Mouse (Mus musculus): ENCODE measurements around the gene Chst2. TPM values are rescaled to one million over a fixed set of nuclear protein-coding genes. Genes with fewer than 3 reads are reported as not detected.

The Chst2 gene
- polyA plus RNA-seq (2015; fragmentation: Nextera tagmentation; extraction: Ambion mirVana), result 8.9 and 9.5 TPM in 2 replicates

- peak; percentile 94 for ATAC-seq (ENCODE audit: low read depth)
- Histone ChIP-seq H3K4me3 (peak within 1 kb of the TSS; percentile 85), H3K9ac (peak within 1 kb of the TSS; percentile 89), H3K36me3 (peaks cover 4% of the 10 kb centered on the region; the same call in 1 of the 2 replicates), H3K9me3 (no peaks in the 10 kb centered on the region), H3K27ac (replicated peaks) (peak within 1 kb of the TSS; percentile 87), H3K4me1 (replicated peaks) (peaks cover 24% of the 10 kb centered on the region), H3K27me3 (peaks cover 20% of the 10 kb centered on the region), H3K4me2 (peak within 1 kb of the TSS; percentile 97)
- under 1% methylated on average over 93 of the region's 102 CpGs for WGBS
Observed at GRCm38 (mm10) chr9:95406571-95407561, at the start of gene Chst2. Gene Chst2 (minus strand): TSS chr9:95406722.

- no peak overlapping the region for H3K9ac ChIP-seq
- no peak overlapping the region for H3K27ac ChIP-seq (replicated peaks)
- ATAC-seq (ENCODE audit: low read depth), result no peak
- no peaks in the 10 kb centered on the region for H3K27me3 ChIP-seq
- WGBS, result 57% methylated on average over 3 of the region's 3 CpGs
- H3K4me2 ChIP-seq, result no peak overlapping the region
- H3K36me3 ChIP-seq, result peaks cover 7% of the 10 kb centered on the region; the same call in 1 of the 2 replicates
- no peaks in the 10 kb centered on the region for H3K4me1 ChIP-seq (replicated peaks)
- H3K9me3 ChIP-seq, result no peaks in the 10 kb centered on the region
- no peak overlapping the region for H3K4me3 ChIP-seq
Observed at GRCm38 (mm10) chr9:95451931-95452330, 45.4 kb upstream of the Chst2 start.

- Histone ChIP-seq H3K4me3 (no peak overlapping the region), H3K4me1 (replicated peaks) (no peaks in the 10 kb centered on the region), H3K9me3 (no peaks in the 10 kb centered on the region; the same call in 1 of the 2 replicates), H3K36me3 (no peaks in the 10 kb centered on the region), H3K4me2 (no peak overlapping the region), H3K9ac (no peak overlapping the region), H3K27me3 (no peaks in the 10 kb centered on the region), H3K27ac (replicated peaks) (no peak overlapping the region)
- WGBS, result 97% methylated on average over 8 of the region's 8 CpGs
- no peak for ATAC-seq (ENCODE audit: low read depth)
Observed at GRCm38 (mm10) chr9:95450586-95450985, 44.1 kb upstream of the Chst2 start.

- H3K27ac ChIP-seq (replicated peaks), result no peak overlapping the region; the same call in 1 of the 2 replicates
- H3K9me3 ChIP-seq, result no peaks in the 10 kb centered on the region; the same call in 1 of the 2 replicates
- no peaks in the 10 kb centered on the region for H3K27me3 ChIP-seq
- WGBS, result 17% methylated on average over 13 of the region's 13 CpGs
- peak overlapping the region; percentile 51 for H3K4me2 ChIP-seq
- ATAC-seq (ENCODE audit: low read depth), result peak; percentile 74; the same call in 1 of the 2 replicates
- peaks cover 21% of the 10 kb centered on the region for H3K4me1 ChIP-seq (replicated peaks)
- peak overlapping the region; percentile 18; the same call in 1 of the 2 replicates for H3K4me3 ChIP-seq
- H3K9ac ChIP-seq, result peak overlapping the region; percentile 50; the same call in 1 of the 2 replicates
- H3K36me3 ChIP-seq, result no peaks in the 10 kb centered on the region
Observed at GRCm38 (mm10) chr9:95442321-95442731, 35.8 kb upstream of the Chst2 start.

- Histone ChIP-seq H3K4me2 (no peak overlapping the region), H3K4me3 (no peak overlapping the region), H3K9ac (no peak overlapping the region), H3K27ac (replicated peaks) (no peak overlapping the region), H3K27me3 (no peaks in the 10 kb centered on the region), H3K4me1 (replicated peaks) (peaks cover 16% of the 10 kb centered on the region), H3K36me3 (no peaks in the 10 kb centered on the region), H3K9me3 (no peaks in the 10 kb centered on the region)
- WGBS, result 84% methylated on average over 9 of the region's 9 CpGs
- no peak for ATAC-seq (ENCODE audit: low read depth)
Observed at GRCm38 (mm10) chr9:95437883-95438282, 31.4 kb upstream of the Chst2 start.

GRCm38 (mm10) chr9:95436294-95436613, 29.7 kb upstream of the Chst2 start:
- WGBS, result 88% methylated on average over 4 of the region's 4 CpGs
- Histone ChIP-seq H3K27me3 (no peaks in the 10 kb centered on the region), H3K9me3 (no peaks in the 10 kb centered on the region), H3K9ac (no peak overlapping the region), H3K36me3 (no peaks in the 10 kb centered on the region), H3K27ac (replicated peaks) (no peak overlapping the region), H3K4me2 (no peak overlapping the region), H3K4me3 (no peak overlapping the region), H3K4me1 (replicated peaks) (0 out of 2 replicates have a peak, but pooled peaks cover 3% of the 10 kb centered on the region)
- peak; percentile 33; the same call in 1 of the 2 replicates for ATAC-seq (ENCODE audit: low read depth)

- 71% methylated on average over 20 of the region's 20 CpGs for WGBS
- no peaks in the 10 kb centered on the region for H3K36me3 ChIP-seq
- no peak overlapping the region for H3K9ac ChIP-seq
- H3K27ac ChIP-seq (replicated peaks), result no peak overlapping the region
- H3K4me1 ChIP-seq (replicated peaks), result 0 out of 2 replicates have a peak, but pooled peaks cover 3% of the 10 kb centered on the region
- H3K4me2 ChIP-seq, result no peak overlapping the region
- no peaks in the 10 kb centered on the region for H3K27me3 ChIP-seq
- H3K9me3 ChIP-seq, result no peaks in the 10 kb centered on the region
- 0 out of 2 replicates have a peak, but pooled peaks have one; percentile 65 for ATAC-seq (ENCODE audit: low read depth)
- H3K4me3 ChIP-seq, result no peak overlapping the region
Observed at GRCm38 (mm10) chr9:95435506-95436293, 29.2 kb upstream of the Chst2 start.

GRCm38 (mm10) chr9:95428277-95428676, 21.8 kb upstream of the Chst2 start:
- ATAC-seq (ENCODE audit: low read depth), result no peak

GRCm38 (mm10) chr9:95413911-95414310, 7.4 kb upstream of the Chst2 start:
- Histone ChIP-seq H3K4me3 (no peak overlapping the region), H3K27ac (replicated peaks) (no peak overlapping the region), H3K27me3 (0 out of 2 replicates have a peak, but pooled peaks cover 4% of the 10 kb centered on the region), H3K36me3 (no peaks in the 10 kb centered on the region), H3K4me2 (no peak overlapping the region), H3K9ac (no peak overlapping the region), H3K9me3 (no peaks in the 10 kb centered on the region), H3K4me1 (replicated peaks) (no peaks in the 10 kb centered on the region)
- ATAC-seq (ENCODE audit: low read depth), result no peak

More at GRCm38 (mm10) chr9:95428277-95428676, 21.8 kb upstream of the Chst2 start:
- H3K27me3 ChIP-seq, result no peaks in the 10 kb centered on the region
- 83% methylated on average over 4 of the region's 4 CpGs for WGBS
- no peak overlapping the region for H3K9ac ChIP-seq
- no peaks in the 10 kb centered on the region for H3K36me3 ChIP-seq
- no peaks in the 10 kb centered on the region for H3K9me3 ChIP-seq
- no peak overlapping the region for H3K4me2 ChIP-seq
- H3K4me3 ChIP-seq, result no peak overlapping the region
- no peak overlapping the region for H3K27ac ChIP-seq (replicated peaks)
- peaks cover 7% of the 10 kb centered on the region; the same call in 1 of the 2 replicates for H3K4me1 ChIP-seq (replicated peaks)

GRCm38 (mm10) chr9:95412047-95412446, 5.5 kb upstream of the Chst2 start:
- peaks cover 13% of the 10 kb centered on the region for H3K27me3 ChIP-seq
- H3K4me3 ChIP-seq, result no peak overlapping the region
- ATAC-seq (ENCODE audit: low read depth), result no peak
- H3K4me2 ChIP-seq, result no peak overlapping the region
- H3K9ac ChIP-seq, result no peak overlapping the region
- H3K4me1 ChIP-seq (replicated peaks), result peaks cover 8% of the 10 kb centered on the region
- H3K36me3 ChIP-seq, result no peaks in the 10 kb centered on the region
- H3K27ac ChIP-seq (replicated peaks), result no peak overlapping the region
- 79% methylated on average over 4 of the region's 4 CpGs for WGBS
- no peaks in the 10 kb centered on the region for H3K9me3 ChIP-seq

- Histone ChIP-seq H3K27ac (replicated peaks) (peak overlapping the region; percentile 87), H3K4me2 (peak overlapping the region; percentile 97), H3K4me1 (replicated peaks) (peaks cover 24% of the 10 kb centered on the region), H3K27me3 (peaks cover 20% of the 10 kb centered on the region), H3K9me3 (no peaks in the 10 kb centered on the region), H3K9ac (peak overlapping the region; percentile 89), H3K4me3 (peak overlapping the region; percentile 85), H3K36me3 (peaks cover 4% of the 10 kb centered on the region; the same call in 1 of the 2 replicates)
- WGBS, result under 1% methylated on average over 24 of the region's 24 CpGs
- ATAC-seq (ENCODE audit: low read depth), result peak; percentile 32
Observed at GRCm38 (mm10) chr9:95407586-95408220, 1.2 kb upstream of the Chst2 start.
